Mouse (Mus musculus) kidney, postnatal 0 days (tissue): ENCODE data around the gene Cbfa2t3. TPM values are rescaled to one million over a fixed set of nuclear protein-coding genes. Genes with fewer than 3 reads are reported as not detected.

Experiments
- ATAC-seq: fragments of 200-750 bp; cut with Nextera tagmentation; replicated peaks from 2 replicates; pipeline ENCODE4 v1.8.0; 2017; ENCODE audit warnings: low read depth, moderate number of reproducible peaks, moderate TSS enrichment, moderate library complexity; ENCODE audit not compliant: low FRiP score
- DNase-seq: peaks from one replicate; pipeline ENCODE4 v3.0.0-alpha.2; 2016; ENCODE audit warnings: low spot score
- H3K27ac ChIP-seq: fragments of 300-500 bp; sonication (generic); 2 replicates; pipeline ENCODE4 v1.5.1; 2014; ENCODE audit warnings: mild to moderate bottlenecking
- H3K27me3 ChIP-seq: fragments of 300-500 bp; sonication (generic); 2 replicates; pipeline ENCODE4 v1.6.1; 2014; ENCODE audit warnings: low read length, mixed read lengths; ENCODE audit not compliant: insufficient read depth
- H3K36me3 ChIP-seq: fragments of 300-500 bp; sonication (generic); 2 replicates; pipeline ENCODE4 v1.6.1; 2014; ENCODE audit warnings: low read length, mixed read lengths; ENCODE audit not compliant: insufficient read depth
- H3K4me1 ChIP-seq: fragments of 300-500 bp; sonication (generic); replicated peaks from 2 replicates; pipeline ENCODE4 v1.6.1; 2014; ENCODE audit warnings: antibody characterized with exemption, low read length, mixed read lengths; ENCODE audit not compliant: insufficient read depth
- H3K4me2 ChIP-seq: fragments of 300-500 bp; sonication (generic); 2 replicates; pipeline ENCODE4 v1.6.1; 2014; ENCODE audit warnings: mild to moderate bottlenecking, low read length, moderate library complexity, mixed read lengths
- H3K4me3 ChIP-seq: fragments of 300-500 bp; sonication (generic); replicated peaks from 2 replicates; pipeline ENCODE4 v1.5.1; 2014; ENCODE audit warnings: low read depth, low read length
- H3K9ac ChIP-seq: fragments of 300-500 bp; sonication (generic); 2 replicates; pipeline ENCODE4 v1.6.1; 2014; ENCODE audit warnings: low read depth, low read length
- H3K9me3 ChIP-seq: fragments of 300-500 bp; sonication (generic); replicated peaks from 2 replicates; pipeline ENCODE4 v1.6.1; 2016; ENCODE audit warnings: low read length, inconsistent platforms, mixed read lengths
- CTCF ChIP-seq: IDR thresholded peaks from 2 replicates; pipeline ENCODE4 v1.5.1; 2016; ENCODE audit warnings: antibody characterized with exemption, low read depth, mild to moderate bottlenecking, moderate library complexity
- WGBS: fragments of 180-500 bp; shearing (Covaris S2); extraction: QIAGEN DNeasy Blood & Tissue Kit; methylation state at CpG from one replicate; pipeline ENCODE4 v1.1.7; 2014; 5-methylcytosine and 5-hydroxymethylcytosine counted together
- polyA plus RNA-seq: library from polyadenylated mRNA; unstranded; fragments of >200 nt; fragmentation: Nextera tagmentation; extraction: Ambion mirVana; gene quantifications from 2 replicates; pipeline ENCODE4 v1.2.1, GENCODE M21; 2015

The Cbfa2t3 gene
- polyA plus RNA-seq, 1 experiment from 2014 or later = 3.6 TPM

DNA sequence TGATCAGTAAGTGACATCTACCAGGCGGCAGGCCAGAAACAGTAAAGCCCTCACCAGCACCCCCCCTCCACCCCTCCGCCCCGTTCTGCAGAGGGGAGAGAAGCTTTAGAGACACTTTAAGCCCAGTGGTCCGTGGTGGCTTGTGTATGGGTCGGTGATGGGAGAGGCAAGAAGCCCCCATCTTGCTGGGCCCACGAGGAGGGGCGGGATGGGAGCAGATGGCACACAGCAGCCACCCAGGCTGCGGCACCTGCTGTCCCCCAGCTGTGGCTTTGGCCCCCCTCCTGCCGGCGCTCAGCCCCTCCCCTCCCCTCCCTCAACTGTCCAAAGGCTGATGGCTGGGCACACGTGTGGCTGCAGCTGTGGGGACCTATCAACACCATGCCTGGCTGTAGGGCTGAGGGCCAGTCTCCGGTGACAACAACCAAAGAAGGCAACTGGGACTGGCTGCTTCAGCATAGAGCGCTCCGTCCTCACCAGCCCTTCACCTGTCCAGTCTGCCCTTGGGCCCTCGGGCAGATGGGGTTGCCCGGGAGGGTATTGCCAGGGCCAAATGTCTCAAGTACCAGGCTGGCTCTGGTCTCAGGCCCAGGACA is 47.5 kb downstream of the Cbfa2t3 start:
- no peak overlapping the region for H3K27ac ChIP-seq
- no peaks in the 10 kb centered on the region for H3K27me3 ChIP-seq
- ATAC-seq = no peak
- peaks cover 12% of the 10 kb centered on the region for H3K4me1 ChIP-seq
- H3K9me3 ChIP-seq = no peaks in the 10 kb centered on the region
- 77% methylated on average over 16 of the region's 16 CpGs for whole genome bisulfite sequencing
- no peaks in the 10 kb centered on the region for H3K36me3 ChIP-seq
- H3K4me2 ChIP-seq = no peak overlapping the region
- no peak overlapping the region for H3K4me3 ChIP-seq
- no peak for TF ChIP-seq CTCF
- H3K9ac ChIP-seq = no peak overlapping the region
- no peak for DNase-seq

DNA sequence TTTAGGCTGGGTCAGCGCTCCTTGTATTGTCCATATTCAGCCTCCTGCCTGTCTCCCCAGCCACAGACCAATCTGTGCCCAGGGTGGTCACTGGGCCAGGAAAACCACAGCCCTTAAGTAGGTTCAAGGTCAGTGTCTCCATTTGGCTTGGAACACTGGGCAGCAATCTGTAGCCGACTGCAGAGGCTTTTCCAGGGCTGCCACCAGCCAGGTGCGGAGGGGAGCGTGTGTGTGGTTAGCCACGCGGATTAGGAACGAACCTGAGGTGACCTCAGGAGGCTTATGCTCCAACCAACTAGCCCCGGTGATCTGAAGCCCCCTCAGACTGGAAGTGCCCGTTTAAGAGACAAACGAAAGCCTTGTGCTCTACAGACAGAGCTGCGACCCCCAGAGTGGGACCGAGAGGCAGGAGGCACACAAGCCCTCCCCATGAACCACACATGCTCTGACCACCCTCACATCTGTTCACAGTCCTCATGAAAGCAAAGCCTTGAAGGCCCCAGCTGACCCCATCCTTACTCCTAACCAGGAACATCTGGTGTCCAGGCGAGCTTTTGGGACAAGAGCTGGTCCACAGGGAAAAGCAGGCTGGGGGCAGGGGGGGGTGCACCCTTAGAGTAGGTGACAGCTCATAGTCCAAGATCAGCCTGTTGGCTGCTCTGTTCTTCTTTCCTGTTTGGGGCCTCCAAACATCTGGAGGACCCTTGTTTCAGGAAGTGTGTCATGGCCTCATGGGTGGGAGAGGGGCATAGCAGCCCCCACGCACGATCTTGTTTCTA is 50.5 kb downstream of the Cbfa2t3 start:
- no peak overlapping the region for H3K9ac ChIP-seq
- no peaks in the 10 kb centered on the region for H3K27me3 ChIP-seq
- 49% methylated on average over 15 of the region's 15 CpGs for WGBS
- no peaks in the 10 kb centered on the region for H3K9me3 ChIP-seq
- no peak for TF ChIP-seq CTCF
- no peak overlapping the region for H3K4me2 ChIP-seq
- ATAC-seq (no peak), DNase-seq (no peak)
- H3K27ac ChIP-seq = no peak overlapping the region
- H3K4me3 ChIP-seq = no peak overlapping the region
- H3K4me1 ChIP-seq = no peaks in the 10 kb centered on the region
- no peaks in the 10 kb centered on the region for H3K36me3 ChIP-seq

DNA sequence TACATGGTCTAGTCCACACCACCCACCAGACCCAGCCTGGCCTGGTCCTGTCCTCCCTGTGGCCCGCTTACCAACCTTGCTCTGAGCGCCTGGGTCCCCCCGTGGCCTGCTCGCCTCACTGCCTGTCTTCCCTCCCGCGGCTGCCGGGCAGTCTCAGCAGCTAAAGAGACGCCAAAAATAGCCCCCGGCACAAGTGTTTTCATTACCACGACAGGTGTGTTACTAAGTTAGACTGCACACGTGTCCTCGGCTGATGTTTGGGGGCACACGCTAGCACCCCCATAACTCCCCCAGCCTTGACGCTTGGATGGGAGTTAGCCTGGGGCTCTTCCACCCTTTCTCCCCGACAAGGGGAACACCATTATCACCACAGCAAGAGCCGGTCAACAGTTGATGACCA is 52.6 kb downstream of the Cbfa2t3 start:
- no peaks in the 10 kb centered on the region for H3K9me3 ChIP-seq
- ATAC-seq = no peak
- no peak overlapping the region for H3K9ac ChIP-seq
- DNase-seq = no peak
- H3K27me3 ChIP-seq = no peaks in the 10 kb centered on the region
- H3K4me3 ChIP-seq = no peak overlapping the region
- no peaks in the 10 kb centered on the region for H3K4me1 ChIP-seq
- H3K36me3 ChIP-seq = no peaks in the 10 kb centered on the region
- no peak for TF ChIP-seq CTCF
- no peak overlapping the region for H3K27ac ChIP-seq
- whole genome bisulfite sequencing = 82% methylated on average over 16 of the region's 16 CpGs
- no peak overlapping the region for H3K4me2 ChIP-seq

DNA sequence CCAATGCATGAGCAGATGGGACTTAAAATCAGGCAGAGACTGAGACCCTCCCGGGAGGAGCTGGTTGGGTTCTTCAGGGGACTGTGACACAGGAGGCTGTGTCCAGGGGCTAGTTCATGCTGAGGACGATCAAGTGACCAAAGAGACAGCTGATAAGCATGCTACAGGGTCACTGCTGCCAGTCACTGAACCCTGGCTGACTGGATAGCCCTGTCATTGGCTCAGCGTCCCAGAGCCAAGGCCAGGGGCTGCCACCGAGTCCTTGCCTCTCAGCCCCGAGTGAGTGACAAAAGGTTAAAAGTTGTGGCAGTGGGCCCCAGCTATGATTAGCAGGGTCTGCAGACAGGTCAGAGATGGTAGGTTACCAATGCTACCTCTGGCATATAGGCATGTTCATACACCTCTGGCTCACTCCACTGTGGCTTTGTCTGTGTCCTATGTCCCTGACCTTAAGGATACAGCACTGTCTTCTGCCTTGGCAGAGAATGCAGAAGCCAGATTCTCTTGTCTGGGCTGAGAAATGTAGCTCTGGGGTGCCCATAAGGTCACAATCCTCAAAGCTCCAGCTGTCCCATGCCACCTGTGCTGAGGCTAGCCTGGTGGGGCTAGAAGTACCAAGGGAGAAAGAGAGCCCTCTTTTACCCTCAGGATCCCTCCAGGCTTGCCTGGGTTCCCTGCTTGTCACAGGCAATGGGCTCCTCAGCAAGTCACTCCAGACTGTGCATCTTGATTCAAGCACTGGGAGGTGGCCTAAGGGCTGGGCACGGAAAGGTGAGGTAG is 54.5 kb downstream of the Cbfa2t3 start:
- TF ChIP-seq CTCF = no peak
- DNase-seq = no peak
- peaks cover 9% of the 10 kb centered on the region for H3K4me1 ChIP-seq
- no peak overlapping the region for H3K9ac ChIP-seq
- H3K36me3 ChIP-seq = no peaks in the 10 kb centered on the region
- H3K9me3 ChIP-seq = no peaks in the 10 kb centered on the region
- H3K27ac ChIP-seq = no peak overlapping the region
- ATAC-seq = no peak
- H3K27me3 ChIP-seq = no peaks in the 10 kb centered on the region
- no peak overlapping the region for H3K4me2 ChIP-seq
- no peak overlapping the region for H3K4me3 ChIP-seq
- WGBS = 66% methylated on average over 6 of the region's 6 CpGs

DNA sequence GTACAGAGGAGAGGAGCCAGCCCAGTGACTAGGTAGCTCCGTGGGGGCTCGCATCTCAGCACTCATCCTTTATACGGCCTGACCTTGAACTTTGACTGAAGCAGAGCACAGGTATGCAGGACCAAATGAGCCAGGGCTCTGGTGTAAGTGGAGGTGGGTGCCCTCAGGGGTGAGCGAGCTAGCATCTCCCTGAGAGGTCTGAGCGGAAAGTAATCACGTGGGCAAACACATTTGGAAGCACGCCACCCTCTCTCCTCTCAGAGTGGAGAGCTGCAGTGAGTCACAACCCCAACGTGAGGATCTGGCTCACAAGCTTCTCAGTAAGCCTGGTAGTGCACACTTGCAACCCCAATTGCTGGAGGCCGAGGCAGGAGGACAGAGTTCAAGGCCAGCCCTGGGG is 56.8 kb downstream of the Cbfa2t3 start:
- Histone ChIP-seq H3K9me3 (no peaks in the 10 kb centered on the region), H3K27ac (no peak overlapping the region), H3K4me3 (no peak overlapping the region), H3K4me2 (no peak overlapping the region), H3K36me3 (no peaks in the 10 kb centered on the region), H3K9ac (no peak overlapping the region), H3K27me3 (no peaks in the 10 kb centered on the region), H3K4me1 (peaks cover 14% of the 10 kb centered on the region)
- 57% methylated on average over 9 of the region's 9 CpGs for WGBS
- no peak for ATAC-seq
- no peak for TF ChIP-seq CTCF
- DNase-seq = no peak

DNA sequence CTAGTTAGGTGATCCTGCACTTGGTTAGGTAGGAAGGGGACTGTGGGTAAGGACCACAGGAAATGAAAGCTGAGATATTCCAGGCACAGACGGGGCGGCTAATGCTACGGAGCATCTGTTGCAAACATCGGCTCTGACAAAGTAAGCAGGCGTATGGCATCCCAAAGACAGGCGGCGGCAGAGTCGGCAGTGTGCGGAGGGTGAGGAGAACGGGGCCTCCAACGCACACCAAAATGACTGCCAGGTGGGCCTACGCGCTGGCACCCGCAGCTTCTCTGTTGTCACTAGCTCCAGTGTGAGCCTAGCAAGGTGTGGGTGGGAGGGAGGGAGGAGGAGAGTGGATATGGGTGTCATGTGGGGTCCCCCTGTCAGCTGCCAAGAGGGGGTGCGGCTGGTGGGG is 57.5 kb downstream of the Cbfa2t3 start:
- H3K4me1 ChIP-seq = peaks cover 14% of the 10 kb centered on the region
- DNase-seq (no peak), ATAC-seq (no peak)
- TF ChIP-seq CTCF = no peak
- no peaks in the 10 kb centered on the region for H3K36me3 ChIP-seq
- H3K9ac ChIP-seq = no peak overlapping the region
- 68% methylated on average over 15 of the region's 15 CpGs for WGBS
- H3K4me3 ChIP-seq = no peak overlapping the region
- H3K27me3 ChIP-seq = no peaks in the 10 kb centered on the region
- H3K9me3 ChIP-seq = no peaks in the 10 kb centered on the region
- no peak overlapping the region for H3K27ac ChIP-seq
- H3K4me2 ChIP-seq = no peak overlapping the region
